Mouse (Mus musculus): Measurements from ENCODE around the gene Tcte1. TPM values are rescaled to one million over a fixed set of nuclear protein-coding genes. Genes with fewer than 3 reads are reported as not detected.

Tcte1 gene
- polyA plus RNA-seq, 1 experiment from 2014 or later = 0.80 TPM

GRCm38 (mm10) chr17:45516488-45516887 lies 6.7 kb upstream of the Tcte1 start:
- no peak overlapping the region for H3K27ac ChIP-seq
- no peak overlapping the region for H3K9ac ChIP-seq
- no peaks in the 10 kb centered on the region for H3K9me3 ChIP-seq
- H3K4me1 ChIP-seq = peaks cover 5% of the 10 kb centered on the region; the same call in 1 of the 2 replicates
- no peak overlapping the region for H3K4me3 ChIP-seq
- H3K4me2 ChIP-seq (replicated peaks) = no peak overlapping the region
- ATAC-seq (ENCODE audit: low FRiP score, low read depth) = peak; percentile 18; the same call in 1 of the 2 replicates
- 54% methylated on average over 8 of the region's 8 CpGs for WGBS
- 0 out of 2 replicates have a peak, but pooled peaks cover 2% of the 10 kb centered on the region for H3K27me3 ChIP-seq
- H3K36me3 ChIP-seq = peaks cover 58% of the 10 kb centered on the region

GRCm38 (mm10) chr17:45517135-45517534 lies 6.1 kb upstream of the Tcte1 start:
- Histone ChIP-seq H3K4me3 (no peak overlapping the region), H3K36me3 (peaks cover 58% of the 10 kb centered on the region), H3K4me1 (peaks cover 5% of the 10 kb centered on the region; the same call in 1 of the 2 replicates), H3K4me2 (replicated peaks) (no peak overlapping the region), H3K27me3 (0 out of 2 replicates have a peak, but pooled peaks cover 2% of the 10 kb centered on the region), H3K9ac (no peak overlapping the region), H3K9me3 (no peaks in the 10 kb centered on the region), H3K27ac (no peak overlapping the region)
- WGBS = 95% methylated on average over 21 of the region's 21 CpGs
- ATAC-seq (ENCODE audit: low FRiP score, low read depth) = no peak

GRCm38 (mm10) chr17:45517549-45518215 lies 5.6 kb upstream of the Tcte1 start:
- Histone ChIP-seq H3K9me3 (no peaks in the 10 kb centered on the region), H3K27me3 (0 out of 2 replicates have a peak, but pooled peaks cover 2% of the 10 kb centered on the region), H3K27ac (no peak overlapping the region), H3K9ac (no peak overlapping the region), H3K4me2 (replicated peaks) (no peak overlapping the region), H3K4me1 (peaks cover 7% of the 10 kb centered on the region; the same call in 1 of the 2 replicates), H3K4me3 (no peak overlapping the region), H3K36me3 (peaks cover 58% of the 10 kb centered on the region)
- ATAC-seq (ENCODE audit: low FRiP score, low read depth) = no peak
- WGBS = 90% methylated on average over 28 of the region's 28 CpGs

- Histone ChIP-seq H3K4me1 (peaks cover 11% of the 10 kb centered on the region; the same call in 1 of the 2 replicates), H3K9me3 (no peaks in the 10 kb centered on the region), H3K9ac (no peak overlapping the region), H3K36me3 (peaks cover 52% of the 10 kb centered on the region), H3K27ac (no peak overlapping the region), H3K4me2 (replicated peaks) (no peak overlapping the region), H3K4me3 (no peak overlapping the region), H3K27me3 (peaks cover 6% of the 10 kb centered on the region)
- no peak for ATAC-seq (ENCODE audit: low FRiP score, low read depth)
- 75% methylated on average over 12 of the region's 12 CpGs for WGBS
Measured at GRCm38 (mm10) chr17:45518766-45519475, 4.3 kb upstream of the Tcte1 start.

GRCm38 (mm10) chr17:45520136-45520535 lies 3.1 kb upstream of the Tcte1 start:
- WGBS = 67% methylated on average over 11 of the region's 11 CpGs
- Histone ChIP-seq H3K36me3 (peaks cover 49% of the 10 kb centered on the region), H3K27me3 (peaks cover 18% of the 10 kb centered on the region), H3K9me3 (no peaks in the 10 kb centered on the region), H3K27ac (no peak overlapping the region), H3K4me1 (peaks cover 11% of the 10 kb centered on the region; the same call in 1 of the 2 replicates), H3K4me3 (no peak overlapping the region), H3K4me2 (replicated peaks) (no peak overlapping the region), H3K9ac (no peak overlapping the region)
- no peak for ATAC-seq (ENCODE audit: low FRiP score, low read depth)

- Histone ChIP-seq H3K9ac (no peak overlapping the region), H3K36me3 (peaks cover 10% of the 10 kb centered on the region), H3K27ac (no peak overlapping the region), H3K4me3 (no peak overlapping the region), H3K4me1 (peaks cover 11% of the 10 kb centered on the region; the same call in 1 of the 2 replicates), H3K9me3 (no peaks in the 10 kb centered on the region), H3K4me2 (replicated peaks) (no peak overlapping the region), H3K27me3 (peaks cover 55% of the 10 kb centered on the region)
- 33% methylated on average over 4 of the region's 4 CpGs for WGBS
- no peak for ATAC-seq (ENCODE audit: low FRiP score, low read depth)
Measured at GRCm38 (mm10) chr17:45524961-45525360, 1.7 kb downstream of the Tcte1 start.

GRCm38 (mm10) chr17:45526571-45526970 lies 3.3 kb downstream of the Tcte1 start:
- H3K27ac ChIP-seq = no peak overlapping the region
- no peak overlapping the region for H3K4me3 ChIP-seq
- H3K9ac ChIP-seq = no peak overlapping the region
- no peaks in the 10 kb centered on the region for H3K36me3 ChIP-seq
- H3K27me3 ChIP-seq = peaks cover 70% of the 10 kb centered on the region
- no peak for ATAC-seq (ENCODE audit: low FRiP score, low read depth)
- H3K4me1 ChIP-seq = peaks cover 6% of the 10 kb centered on the region; the same call in 1 of the 2 replicates
- no peak overlapping the region for H3K4me2 ChIP-seq (replicated peaks)
- 17% methylated on average over 5 of the region's 5 CpGs for WGBS
- no peaks in the 10 kb centered on the region for H3K9me3 ChIP-seq

GRCm38 (mm10) chr17:45530346-45530782 lies 7.1 kb downstream of the Tcte1 start:
- H3K9me3 ChIP-seq = no peaks in the 10 kb centered on the region
- peaks cover 86% of the 10 kb centered on the region for H3K27me3 ChIP-seq
- H3K4me1 ChIP-seq = no peaks in the 10 kb centered on the region
- 46% methylated on average over 13 of the region's 13 CpGs for WGBS
- H3K27ac ChIP-seq = no peak overlapping the region
- no peak for ATAC-seq (ENCODE audit: low FRiP score, low read depth)
- no peaks in the 10 kb centered on the region for H3K36me3 ChIP-seq
- no peak overlapping the region for H3K9ac ChIP-seq
- H3K4me3 ChIP-seq = no peak overlapping the region
- no peak overlapping the region for H3K4me2 ChIP-seq (replicated peaks)

- Histone ChIP-seq H3K4me3 (no peak overlapping the region), H3K9ac (no peak overlapping the region), H3K4me2 (replicated peaks) (no peak overlapping the region), H3K27ac (no peak overlapping the region), H3K36me3 (no peaks in the 10 kb centered on the region), H3K9me3 (no peaks in the 10 kb centered on the region), H3K4me1 (no peaks in the 10 kb centered on the region), H3K27me3 (peaks cover 90% of the 10 kb centered on the region)
- WGBS = 53% methylated on average over 15 of the region's 15 CpGs
- ATAC-seq (ENCODE audit: low FRiP score, low read depth) = no peak
Measured at GRCm38 (mm10) chr17:45532896-45533295, 9.7 kb downstream of the Tcte1 start.

- no peak for ATAC-seq (ENCODE audit: low FRiP score, low read depth)
- Histone ChIP-seq H3K4me2 (replicated peaks) (no peak overlapping the region), H3K9ac (no peak overlapping the region), H3K9me3 (no peaks in the 10 kb centered on the region), H3K4me3 (no peak overlapping the region), H3K4me1 (no peaks in the 10 kb centered on the region), H3K27ac (no peak overlapping the region), H3K36me3 (no peaks in the 10 kb centered on the region), H3K27me3 (peaks cover 91% of the 10 kb centered on the region)
- WGBS = 9% methylated on average over 5 of the region's 5 CpGs
Measured at GRCm38 (mm10) chr17:45536264-45536663, 13.0 kb downstream of the Tcte1 start.

GRCm38 (mm10) chr17:45538394-45538793 lies 15.2 kb downstream of the Tcte1 start:
- Histone ChIP-seq H3K9me3 (no peaks in the 10 kb centered on the region), H3K27me3 (peaks cover 91% of the 10 kb centered on the region), H3K36me3 (no peaks in the 10 kb centered on the region), H3K4me3 (no peak overlapping the region), H3K4me1 (no peaks in the 10 kb centered on the region), H3K4me2 (replicated peaks) (no peak overlapping the region), H3K27ac (no peak overlapping the region), H3K9ac (no peak overlapping the region)
- ATAC-seq (ENCODE audit: low FRiP score, low read depth) = no peak
- 62% methylated on average over 4 of the region's 4 CpGs for WGBS

- H3K27me3 ChIP-seq = peaks cover 95% of the 10 kb centered on the region
Measured at GRCm38 (mm10) chr17:45539664-45540063, 16.4 kb downstream of the Tcte1 start.

More at GRCm38 (mm10) chr17:45539664-45540063, 16.4 kb downstream of the Tcte1 start:
- 78% methylated on average over 21 of the region's 21 CpGs for WGBS
- Histone ChIP-seq H3K4me2 (replicated peaks) (no peak overlapping the region), H3K4me3 (no peak overlapping the region), H3K9ac (no peak overlapping the region), H3K36me3 (peaks cover 4% of the 10 kb centered on the region; the same call in 1 of the 2 replicates), H3K4me1 (peaks cover 9% of the 10 kb centered on the region), H3K9me3 (no peaks in the 10 kb centered on the region), H3K27ac (no peak overlapping the region)
- no peak for ATAC-seq (ENCODE audit: low FRiP score, low read depth)

Measured in limb, embryonic 13.5 days (tissue).